Mouse (Mus musculus): ENCODE data around the gene Olfr480.

Olfr480 gene

DNA sequence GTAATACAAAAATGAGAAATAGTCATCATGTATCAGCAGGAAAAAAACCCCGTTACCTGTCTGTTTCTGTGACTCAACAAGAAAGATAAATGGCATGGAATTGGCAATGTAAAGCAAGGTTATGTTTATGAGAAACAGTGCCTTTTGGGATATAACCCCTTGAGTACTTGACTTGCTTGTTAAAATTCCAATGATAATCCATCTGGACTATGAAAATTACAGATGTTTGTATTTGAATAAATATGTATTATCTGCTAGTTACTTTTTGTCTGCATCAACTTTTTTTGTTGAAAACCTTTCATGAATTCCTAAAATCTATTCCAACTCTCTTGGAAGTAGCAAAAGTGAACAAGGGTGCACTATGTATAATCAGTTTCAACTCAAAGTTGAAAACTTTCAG, at the start of gene Olfr480:
Gene Olfr480, minus strand, starts transcription at position 101 of the 400 bp plus-strand sequence.
- no peak for DNase-seq (ENCODE audit: low spot score)

DNA sequence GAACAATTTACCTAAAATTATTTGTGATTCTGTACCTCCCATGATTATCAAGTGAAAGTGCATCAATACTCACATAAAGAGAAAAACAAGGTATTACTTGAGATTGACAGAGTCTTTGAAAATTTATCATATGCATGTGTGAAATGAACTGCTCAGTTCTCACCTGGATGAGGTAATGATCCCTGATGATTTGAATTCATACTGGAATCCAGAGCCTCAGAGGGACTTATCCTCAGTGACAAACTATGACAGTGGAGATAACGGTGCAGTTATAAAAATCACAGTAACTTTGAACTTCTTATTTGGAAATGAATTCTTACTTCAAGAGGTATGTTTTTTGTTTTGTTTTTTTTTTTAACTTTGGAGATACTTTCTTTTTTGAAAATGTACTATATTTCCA, 33.4 kb upstream of the Olfr480 start, which contains the start of gene Olfr483:
Gene Olfr483, plus strand, starts transcription at position 301 of the 400 bp plus-strand sequence.
- no peak for DNase-seq (ENCODE audit: low spot score)

DNA sequence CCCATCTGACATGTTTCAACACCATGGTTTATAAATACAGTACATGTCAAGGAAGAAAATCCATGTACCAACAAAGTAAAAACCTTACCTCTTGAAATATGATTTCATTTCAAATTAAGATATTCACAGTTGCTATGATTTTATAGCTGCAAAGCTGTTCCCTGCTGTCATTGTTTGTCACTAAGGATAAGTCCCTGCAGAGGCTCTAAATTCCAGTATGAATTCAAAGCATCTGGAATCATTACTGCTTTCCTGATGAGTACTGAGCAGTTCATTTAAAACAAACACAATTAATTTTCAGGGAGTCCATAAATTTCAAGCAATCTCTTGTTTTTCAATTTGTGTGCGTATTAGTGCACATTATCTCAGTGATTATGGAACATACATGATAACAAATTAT, 30.3 kb upstream of the Olfr480 start, which contains the start of gene Olfr482:
Gene Olfr482, minus strand, starts transcription at position 101 of the 400 bp plus-strand sequence.
- no peak for DNase-seq (ENCODE audit: low spot score)

DNA sequence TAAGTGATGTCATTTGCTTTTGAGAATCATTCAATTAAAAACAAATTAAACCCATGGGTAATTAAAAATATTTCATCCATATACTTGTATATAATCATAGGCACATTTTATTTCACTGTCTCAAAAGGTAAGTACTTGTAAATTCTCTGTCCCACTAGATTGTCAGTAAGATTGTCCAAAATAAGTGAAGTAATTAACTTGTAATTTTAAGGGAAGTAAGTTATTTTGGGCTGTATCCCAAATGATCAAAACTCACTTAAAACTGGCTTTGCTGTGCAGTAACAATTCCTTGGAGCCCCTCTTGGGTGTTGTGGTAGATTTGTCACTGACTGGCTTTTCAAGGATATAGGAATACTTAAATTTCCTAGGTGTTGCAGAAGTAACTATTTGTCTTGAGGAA, 12.4 kb upstream of the Olfr480 start, which contains the start of gene Olfr481:
Gene Olfr481, plus strand, starts transcription at position 301 of the 400 bp plus-strand sequence.
- DNase-seq (ENCODE audit: low spot score) = no peak

DNA sequence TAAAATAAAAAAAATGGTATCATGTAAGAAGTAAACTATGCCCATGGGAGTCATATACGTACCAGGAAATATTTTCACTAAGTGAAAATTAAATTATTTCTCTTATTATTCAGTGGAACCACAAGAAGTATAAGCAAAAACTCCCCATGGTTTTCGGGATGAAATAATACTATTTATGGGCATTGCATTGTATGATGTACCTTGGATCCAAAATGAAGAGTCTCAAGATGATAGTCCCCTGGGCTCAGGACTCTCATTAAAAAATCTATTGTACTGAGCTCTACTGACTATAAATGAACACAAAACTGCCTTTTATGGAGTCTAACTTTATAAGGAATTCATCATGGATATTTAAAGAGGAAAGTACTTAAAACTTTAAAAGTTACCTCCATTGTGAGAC, 16.8 kb downstream of the Olfr480 start, which contains the start of gene Olfr479:
Gene Olfr479, plus strand, starts transcription at position 301 of the 400 bp plus-strand sequence.
- no peak for DNase-seq (ENCODE audit: low spot score)

DNA sequence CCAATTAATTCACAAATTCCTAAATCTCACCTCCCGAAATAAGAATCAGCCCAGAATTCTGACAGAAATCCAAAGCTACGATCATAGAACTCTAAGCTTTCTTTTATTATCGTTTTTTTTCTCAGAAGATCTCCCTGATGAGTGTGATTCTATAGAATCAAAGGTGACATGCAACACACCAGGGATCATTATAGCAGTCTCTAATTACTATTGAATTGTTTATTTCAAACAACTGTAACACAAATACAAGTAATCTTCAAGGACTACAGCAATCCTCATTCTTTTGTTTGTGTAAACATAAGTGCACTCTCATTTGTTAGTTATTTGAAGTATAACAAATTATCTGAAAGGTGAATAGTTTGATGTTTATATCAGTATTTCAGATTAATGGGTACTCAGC, 33.3 kb downstream of the Olfr480 start, which contains the start of gene Olfr478:
Gene Olfr478, minus strand, starts transcription at position 101 of the 400 bp plus-strand sequence.
- DNase-seq (ENCODE audit: low spot score) = no peak
